Mouse (Mus musculus): ENCODE measurements around the gene Cfap36. TPM values are rescaled to one million over a fixed set of nuclear protein-coding genes. Genes with fewer than 3 reads are reported as not detected.

Cfap36 gene
- total and polyA plus RNA-seq, 3 experiments = 26.5 to 38.7 (median 38.2) TPM

DNA sequence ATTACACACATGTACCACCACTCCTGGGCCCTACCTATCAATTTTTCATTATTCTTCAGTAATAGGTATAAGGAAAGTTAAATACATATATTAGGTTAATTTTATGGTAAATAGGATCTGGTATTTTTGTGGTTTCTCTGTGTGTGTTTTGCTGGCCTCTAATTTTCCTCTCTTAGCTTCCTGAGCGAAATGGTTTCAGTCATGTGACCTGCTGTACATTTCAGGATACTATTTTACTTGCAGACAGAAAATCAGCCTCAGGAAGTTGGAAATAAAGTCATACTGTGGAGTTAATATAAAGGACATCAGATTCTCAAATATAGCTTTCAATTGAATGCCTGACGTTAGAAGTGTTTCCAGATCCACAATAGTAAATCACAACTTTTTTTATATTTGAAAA, 58.2 kb downstream of the Cfap36 start:
- in situ Hi-C loops (cut with MboI; ENCODE audit: low pct_ligation_motif_present, low pct_unique_long_range_greater_than_20kb, low sequenced_read_pairs) = no loop called here
- peaks cover 0 to 29% of the 10 kb centered on the region in 2 experiments; a peak in 2 of 4 replicates for H3K4me1 ChIP-seq (ENCODE audit: control insufficient read depth in 1 of 2, insufficient read depth in 2 of 2)
- no peak overlapping the region for H3K9ac ChIP-seq (ENCODE audit: insufficient read depth, low read depth)
- H3K9me3 ChIP-seq (replicated peaks; ENCODE audit: low read length) = no peaks in the 10 kb centered on the region
- H3K36me3 ChIP-seq (replicated peaks in 1 of 2; ENCODE audit: control insufficient read depth in 1 of 2, insufficient read depth in 1 of 2, low read length in 1 of 2) = peaks cover 51 to 71% of the 10 kb centered on the region in 2 experiments
- peak; percentile 28 for DNase-seq (ENCODE audit: extremely low read depth)
- dilution Hi-C loops (cut with MboI; ENCODE audit: extremely low pct_ligation_motif_present, extremely low pct_unique_long_range_greater_than_20kb, low sequenced_read_pairs) = no loop called here
- peak overlapping the region; percentile 13; the same call in 1 of the 2 replicates for H3K4me2 ChIP-seq (ENCODE audit: insufficient read depth, low read depth, poor library complexity, severe bottlenecking)
- H3K79me2 ChIP-seq (replicated peaks; ENCODE audit: control insufficient read depth, extremely low read depth, insufficient read depth, poor library complexity, severe bottlenecking) = peaks cover 24% of the 10 kb centered on the region
- no peak for TF ChIP-seq ZNF384 (IDR thresholded peaks at IDR 0.05; ENCODE audit: low read depth, low read length)
- TF ChIP-seq EP300 (IDR thresholded peaks at IDR 0.05; ENCODE audit: low read length) = peak; percentile 51
- TF ChIP-seq GABPA (IDR thresholded peaks at IDR 0.05; ENCODE audit: insufficient replicate concordance, low read depth, low read length) = no peak
- no peak for TF ChIP-seq RAD21 (IDR thresholded peaks at IDR 0.05; ENCODE audit: low read depth, low read length)
- no peak for TF ChIP-seq UBTF (IDR thresholded peaks at IDR 0.05; ENCODE audit: low read depth, low read length)
- TF ChIP-seq IRF4 (IDR thresholded peaks at IDR 0.05; ENCODE audit: low read depth, low read length) = peak; percentile 51; the same call in 1 of the 2 replicates
- peak; percentile 65 for TF ChIP-seq USF2 (conservative IDR thresholded peaks at IDR 0.05; ENCODE audit: low read depth, low read length)
- peak; percentile 77 for TF ChIP-seq BHLHE40 (IDR thresholded peaks at IDR 0.05; ENCODE audit: low read depth, low read length)
- no peak for TF ChIP-seq ETS1 (conservative IDR thresholded peaks at IDR 0.05; ENCODE audit: low read depth, low read length)
- TF ChIP-seq USF1 (IDR thresholded peaks at IDR 0.05; ENCODE audit: low read depth, low read length) = peak; percentile 66
- TF ChIP-seq ZKSCAN1 (IDR thresholded peaks at IDR 0.05; ENCODE audit: borderline replicate concordance, low read depth, low read length) = no peak
- no peaks in the 10 kb centered on the region for H3K27me3 ChIP-seq (replicated peaks)
- H3K4me3 ChIP-seq (replicated peaks in 1 of 3; ENCODE audit: low read depth in 2 of 3, low read length in 2 of 3, poor library complexity in 1 of 3) = no peak overlapping the region
- H3K27ac ChIP-seq (ENCODE audit: insufficient read depth, low read depth) = no peak overlapping the region

GRCm38 (mm10) chr11:29181751-29182150, 65.5 kb downstream of the Cfap36 start:
- TF ChIP-seq NRF1 (IDR thresholded peaks at IDR 0.05; ENCODE audit: low read depth, low read length) (no peak), ZNF384 (IDR thresholded peaks at IDR 0.05; ENCODE audit: low read depth, low read length) (no peak), EP300 (IDR thresholded peaks at IDR 0.05; ENCODE audit: low read length) (no peak), RCOR1 (conservative IDR thresholded peaks at IDR 0.05; ENCODE audit: low read depth, low read length) (no peak), MYC (IDR thresholded peaks at IDR 0.05; ENCODE audit: low read depth, low read length) (no peak), CTCF (conservative IDR thresholded peaks at IDR 0.05 in 1 of 2, IDR thresholded peaks at IDR 0.05 in 1 of 2; ENCODE audit: low read depth in 2 of 2, low read length in 2 of 2) (no peak), JUND (conservative IDR thresholded peaks at IDR 0.05; ENCODE audit: low read depth, low read length) (no peak), MAX (IDR thresholded peaks at IDR 0.05; ENCODE audit: low read length) (no peak), MAFK (IDR thresholded peaks at IDR 0.05; ENCODE audit: insufficient replicate concordance, low read length) (no peak), MXI1 (IDR thresholded peaks at IDR 0.05; ENCODE audit: low read depth, low read length) (no peak), USF1 (IDR thresholded peaks at IDR 0.05; ENCODE audit: low read depth, low read length) (no peak), BHLHE40 (IDR thresholded peaks at IDR 0.05; ENCODE audit: low read depth, low read length) (no peak), KAT2A (IDR thresholded peaks at IDR 0.05; ENCODE audit: insufficient replicate concordance, low read length) (no peak)
- dilution Hi-C loops (cut with MboI; ENCODE audit: extremely low pct_ligation_motif_present, extremely low pct_unique_long_range_greater_than_20kb, low sequenced_read_pairs) = no loop called here
- no peaks in the 10 kb centered on the region for H3K27me3 ChIP-seq (replicated peaks)

More at GRCm38 (mm10) chr11:29181751-29182150, 65.5 kb downstream of the Cfap36 start:
- no peak for DNase-seq (ENCODE audit: extremely low read depth)
- H3K36me3 ChIP-seq (replicated peaks in 1 of 2; ENCODE audit: control insufficient read depth in 1 of 2, insufficient read depth in 1 of 2, low read length in 1 of 2) = peaks cover 39 to 77% of the 10 kb centered on the region in 2 experiments
- in situ Hi-C loops (cut with MboI; ENCODE audit: low pct_ligation_motif_present, low pct_unique_long_range_greater_than_20kb, low sequenced_read_pairs) = no loop called here
- no peaks in the 10 kb centered on the region for H3K9me3 ChIP-seq (replicated peaks; ENCODE audit: low read length)
- H3K9ac ChIP-seq (ENCODE audit: insufficient read depth, low read depth) = no peak overlapping the region
- no peak overlapping the region for H3K27ac ChIP-seq (ENCODE audit: insufficient read depth, low read depth)
- H3K4me3 ChIP-seq (replicated peaks in 1 of 3; ENCODE audit: low read depth in 2 of 3, low read length in 2 of 3, poor library complexity in 1 of 3) = no peak overlapping the region
- H3K4me2 ChIP-seq (ENCODE audit: insufficient read depth, low read depth, poor library complexity, severe bottlenecking) = no peak overlapping the region
- H3K4me1 ChIP-seq (ENCODE audit: control insufficient read depth in 1 of 2, insufficient read depth in 2 of 2) = peaks cover 0 to 14% of the 10 kb centered on the region in 2 experiments; a peak in 1 of 4 replicates
- peaks cover 35% of the 10 kb centered on the region for H3K79me2 ChIP-seq (replicated peaks; ENCODE audit: control insufficient read depth, extremely low read depth, insufficient read depth, poor library complexity, severe bottlenecking)

Data from CH12.LX (cell line).